Mouse (Mus musculus) olfactory bulb, adult 2 months (tissue): ENCODE data around the gene B3galt1.

Experiments
- CTCF ChIP-seq: fragments of 200-500 bp; IDR thresholded peaks from 2 replicates; pipeline ENCODE4 v1.5.1; 2012; ENCODE audit warnings: low read depth, mild to moderate bottlenecking, low read length, moderate library complexity; ENCODE audit not compliant: insufficient read depth
- POLR2A ChIP-seq: fragments of 200-500 bp; IDR thresholded peaks from 2 replicates; pipeline ENCODE4 v1.6.1; 2012; ENCODE audit warnings: mild to moderate bottlenecking, low read depth, low read length, moderate library complexity; ENCODE audit not compliant: insufficient read depth

- TF ChIP-seq CTCF (no peak), POLR2A (no peak)
Observed at GRCm38 (mm10) chr2:67628289-67628688, 62.6 kb downstream of the B3galt1 start.
